Mouse (Mus musculus) heart, embryonic 11.5 days (tissue): ENCODE data around the gene Rsph10b. TPM values are rescaled to one million over a fixed set of nuclear protein-coding genes. Genes with fewer than 3 reads are reported as not detected.

Experiments
- ATAC-seq: fragments of 200-750 bp; cut with Nextera tagmentation; replicated peaks from 2 replicates; pipeline ENCODE4 v1.8.0; 2017; ENCODE audit warnings: moderate library complexity; ENCODE audit not compliant: insufficient number of reproducible peaks, low FRiP score, low TSS enrichment
- H3K27ac ChIP-seq: fragments of 300-500 bp; sonication (generic); 2 replicates; pipeline ENCODE4 v1.5.1; 2014; ENCODE audit warnings: mild to moderate bottlenecking, low read depth, low read length
- H3K27me3 ChIP-seq: fragments of 300-500 bp; sonication (generic); 2 replicates; pipeline ENCODE4 v1.6.1; 2014; ENCODE audit warnings: mild to moderate bottlenecking, low read length, mixed read lengths; ENCODE audit not compliant: control insufficient read depth, insufficient read depth
- H3K36me3 ChIP-seq: fragments of 300-500 bp; sonication (generic); 2 replicates; pipeline ENCODE4 v1.6.1; 2014; ENCODE audit warnings: mild to moderate bottlenecking, low read length, moderate library complexity, mixed read lengths; ENCODE audit not compliant: control insufficient read depth, insufficient read depth
- H3K4me1 ChIP-seq: fragments of 300-500 bp; sonication (generic); 2 replicates; pipeline ENCODE4 v1.6.1; 2014; ENCODE audit warnings: low read length; ENCODE audit not compliant: control insufficient read depth, insufficient read depth
- H3K4me2 ChIP-seq: fragments of 300-500 bp; sonication (generic); 2 replicates; pipeline ENCODE4 v1.6.1; 2014; ENCODE audit warnings: mild to moderate bottlenecking, moderate library complexity
- H3K4me3 ChIP-seq: fragments of 300-500 bp; sonication (generic); 2 replicates; pipeline ENCODE4 v1.5.1; 2014; ENCODE audit warnings: low read depth, low read length
- H3K9ac ChIP-seq: fragments of 300-500 bp; sonication (generic); 2 replicates; pipeline ENCODE4 v1.6.1; 2014; ENCODE audit warnings: mild to moderate bottlenecking, low read depth, low read length, moderate library complexity
- H3K9me3 ChIP-seq: fragments of 300-500 bp; sonication (generic); replicated peaks from 2 replicates; pipeline ENCODE4 v1.6.1; 2016; ENCODE audit warnings: low read length; ENCODE audit not compliant: control insufficient read depth
- WGBS: fragments of 180-500 bp; shearing (Covaris S2); extraction: QIAGEN DNeasy Blood & Tissue Kit; methylation state at CpG from one replicate; pipeline ENCODE4 v1.1.7; 2014; ENCODE audit not compliant: insufficient replicate concordance; 5-methylcytosine and 5-hydroxymethylcytosine counted together
- polyA plus RNA-seq: library from polyadenylated mRNA; unstranded; fragments of >200 nt; fragmentation: Nextera tagmentation; extraction: Ambion mirVana; gene quantifications from 2 replicates; pipeline ENCODE4 v1.2.1, GENCODE M21; 2014

The Rsph10b gene
- polyA plus RNA-seq, 1 experiment from 2014 or later, result 0.43 TPM

DNA sequence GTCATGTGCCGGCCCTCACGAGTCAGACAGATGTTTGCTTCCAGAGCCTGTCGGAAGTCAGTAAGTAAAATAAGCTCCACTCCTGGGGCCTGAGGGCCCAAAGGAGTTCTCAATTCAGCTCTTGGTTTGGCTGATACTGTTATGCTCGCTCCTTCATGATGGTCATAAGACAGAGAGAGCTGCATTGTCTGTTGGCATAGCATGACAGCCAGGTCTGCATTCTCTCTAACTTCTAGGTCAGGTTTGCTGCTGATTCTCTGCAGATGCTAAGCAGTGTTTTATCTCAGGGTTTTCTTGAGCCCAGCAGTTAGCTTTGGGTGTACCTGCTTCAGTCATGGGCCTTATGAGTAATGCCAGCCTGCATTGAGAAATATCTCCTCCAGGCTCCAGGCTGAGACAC, 3.5 kb upstream of the Rsph10b start:
- H3K36me3 ChIP-seq, result peaks cover 27% of the 10 kb centered on the region
- no peaks in the 10 kb centered on the region for H3K9me3 ChIP-seq
- no peaks in the 10 kb centered on the region for H3K27me3 ChIP-seq
- 91% methylated on average over 4 of the region's 4 CpGs for WGBS
- no peak overlapping the region for H3K4me2 ChIP-seq
- H3K4me1 ChIP-seq, result peaks cover 2% of the 10 kb centered on the region; the same call in 1 of the 2 replicates
- no peak overlapping the region for H3K4me3 ChIP-seq
- ATAC-seq, result no peak
- H3K9ac ChIP-seq, result no peak overlapping the region
- H3K27ac ChIP-seq, result no peak overlapping the region

DNA sequence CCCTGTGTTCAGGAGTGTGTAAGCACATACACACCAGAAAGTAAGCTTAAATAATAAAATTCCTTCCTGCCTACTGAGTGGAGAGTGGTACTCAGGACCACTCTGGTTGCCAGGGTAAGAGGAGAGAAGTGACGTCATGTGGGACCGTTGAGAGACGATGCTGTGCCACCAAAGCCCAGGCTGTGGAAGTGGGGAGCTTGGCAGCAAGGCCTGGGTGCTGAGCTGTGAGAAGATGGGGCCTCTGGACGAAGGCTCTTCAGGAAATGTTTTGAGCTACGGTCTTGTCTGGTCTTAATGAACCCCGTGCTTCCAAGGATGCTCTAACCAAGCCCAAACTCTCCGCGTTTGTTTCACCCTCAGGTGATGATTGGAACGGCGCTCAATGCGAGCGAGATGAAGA, 2.2 kb upstream of the Rsph10b start:
- Histone ChIP-seq H3K4me2 (no peak overlapping the region), H3K27ac (no peak overlapping the region), H3K9ac (no peak overlapping the region), H3K9me3 (no peaks in the 10 kb centered on the region), H3K4me1 (peaks cover 2% of the 10 kb centered on the region; the same call in 1 of the 2 replicates), H3K36me3 (peaks cover 21% of the 10 kb centered on the region), H3K27me3 (no peaks in the 10 kb centered on the region), H3K4me3 (no peak overlapping the region)
- 93% methylated on average over 12 of the region's 12 CpGs for WGBS
- ATAC-seq, result no peak

DNA sequence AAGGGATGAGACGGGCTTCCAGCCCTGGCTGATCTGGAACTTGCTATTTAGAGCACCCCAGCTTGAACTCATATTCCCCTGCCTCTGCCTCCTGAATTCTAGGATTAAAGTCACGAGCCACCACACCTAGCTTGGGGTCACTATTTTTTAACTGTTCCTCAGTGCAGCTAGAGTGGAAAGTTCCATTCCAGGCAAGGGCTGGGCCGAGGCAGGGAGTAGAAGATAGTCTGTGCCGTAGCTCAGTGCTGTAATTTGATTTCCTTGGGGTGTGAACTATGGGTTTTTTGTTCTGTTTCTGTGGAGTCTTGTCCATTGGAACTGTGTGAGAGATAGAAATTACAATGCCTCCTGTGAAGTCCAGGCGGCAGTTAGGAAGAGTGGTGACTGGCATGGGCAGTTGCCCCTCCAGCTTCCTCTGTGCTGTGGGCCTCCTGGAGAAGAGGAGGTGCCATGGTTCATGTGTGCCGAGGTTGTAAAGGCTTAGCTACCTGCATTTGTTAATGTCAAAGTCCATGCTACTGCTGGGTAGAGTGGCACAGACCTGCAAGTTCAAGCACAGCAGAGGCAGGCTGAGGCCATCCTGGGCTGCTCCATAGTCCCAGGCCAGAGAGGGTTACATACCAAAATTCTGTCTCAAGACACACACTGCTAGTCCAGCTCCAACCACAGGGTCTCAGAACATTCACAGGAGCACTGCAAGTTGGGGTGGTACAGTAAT, 813 bp upstream of the Rsph10b start:
- Histone ChIP-seq H3K27me3 (no peaks in the 10 kb centered on the region), H3K27ac (no peak overlapping the region), H3K4me1 (peaks cover 2% of the 10 kb centered on the region; the same call in 1 of the 2 replicates), H3K4me2 (no peak overlapping the region), H3K36me3 (peaks cover 18% of the 10 kb centered on the region), H3K9ac (no peak overlapping the region), H3K9me3 (no peaks in the 10 kb centered on the region), H3K4me3 (no peak overlapping the region)
- no peak for ATAC-seq
- 74% methylated on average over 6 of the region's 6 CpGs for WGBS

DNA sequence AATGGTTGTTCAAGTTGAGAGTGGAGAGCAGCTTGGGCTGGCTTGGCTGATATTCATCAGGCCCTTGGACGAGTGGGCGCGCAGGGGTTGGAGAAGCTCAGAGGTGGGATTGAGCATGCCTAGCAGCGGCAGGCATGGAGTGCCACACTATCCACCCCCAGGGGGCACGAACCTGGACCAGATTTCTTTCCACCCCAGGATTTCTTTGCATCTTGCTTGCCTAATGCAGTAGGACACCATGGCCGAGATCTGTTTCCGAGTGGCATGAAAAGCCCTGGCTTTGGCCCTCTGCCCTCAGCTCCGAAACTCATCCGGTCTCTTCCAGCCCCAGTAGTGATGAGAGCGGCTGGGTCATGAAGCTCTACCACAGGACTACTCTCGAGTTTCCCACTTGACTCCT, 579 bp downstream of the Rsph10b start:
- Histone ChIP-seq H3K27ac (no peak overlapping the region), H3K4me1 (peaks cover 2% of the 10 kb centered on the region; the same call in 1 of the 2 replicates), H3K9me3 (no peaks in the 10 kb centered on the region), H3K9ac (no peak overlapping the region), H3K36me3 (peaks cover 13% of the 10 kb centered on the region), H3K4me2 (no peak overlapping the region), H3K27me3 (no peaks in the 10 kb centered on the region), H3K4me3 (no peak overlapping the region)
- no peak for ATAC-seq
- 82% methylated on average over 11 of the region's 11 CpGs for WGBS

DNA sequence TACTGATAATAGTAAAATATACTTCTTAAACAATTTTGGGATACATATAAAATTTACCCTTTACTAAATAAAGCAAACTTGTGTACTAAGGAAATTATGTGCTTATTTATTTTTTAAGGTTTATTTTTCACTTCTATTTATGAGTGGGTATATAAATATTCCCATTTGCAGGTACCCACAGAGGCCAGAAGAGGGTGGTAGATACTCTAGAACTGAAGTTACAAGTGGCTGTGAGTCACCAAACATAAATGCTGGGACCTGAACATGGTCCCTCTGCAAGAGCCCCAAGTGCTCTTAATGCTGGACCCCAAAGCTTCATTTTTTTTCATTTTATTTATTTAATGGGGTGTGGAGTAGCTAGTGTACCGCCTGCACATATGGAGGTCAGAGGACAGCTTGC, 1.0 kb downstream of the Rsph10b start:
- WGBS, result 75% methylated on average over 1 of the region's 1 CpGs
- Histone ChIP-seq H3K4me1 (peaks cover 2% of the 10 kb centered on the region; the same call in 1 of the 2 replicates), H3K4me2 (no peak overlapping the region), H3K36me3 (peaks cover 11% of the 10 kb centered on the region), H3K9me3 (no peaks in the 10 kb centered on the region), H3K4me3 (no peak overlapping the region), H3K9ac (no peak overlapping the region), H3K27me3 (no peaks in the 10 kb centered on the region), H3K27ac (no peak overlapping the region)
- ATAC-seq, result no peak

DNA sequence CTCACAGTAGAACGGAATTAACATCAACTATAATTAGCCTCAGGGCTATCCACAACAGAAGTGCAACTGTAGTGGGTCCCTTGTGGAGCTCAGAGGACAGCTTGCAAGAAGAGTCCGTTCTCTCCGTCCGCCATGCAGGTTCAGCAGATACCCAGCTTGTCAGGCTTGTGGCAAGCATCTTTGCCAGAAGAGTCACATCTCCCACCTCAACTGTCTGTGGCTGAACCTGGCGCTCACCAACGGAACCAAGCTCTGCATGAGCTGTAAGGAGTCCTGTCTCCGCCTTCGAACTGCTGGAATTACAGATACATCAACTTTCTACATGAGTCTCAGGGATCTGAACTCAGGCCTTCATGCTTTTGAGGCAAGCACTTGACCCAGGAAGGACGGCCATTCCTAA, 3.3 kb downstream of the Rsph10b start:
- WGBS, result 72% methylated on average over 9 of the region's 9 CpGs
- Histone ChIP-seq H3K9me3 (no peaks in the 10 kb centered on the region), H3K9ac (no peak overlapping the region), H3K27me3 (no peaks in the 10 kb centered on the region), H3K27ac (no peak overlapping the region), H3K4me1 (peaks cover 2% of the 10 kb centered on the region; the same call in 1 of the 2 replicates), H3K36me3 (no peaks in the 10 kb centered on the region; the same call in 1 of the 2 replicates), H3K4me3 (no peak overlapping the region), H3K4me2 (no peak overlapping the region)
- ATAC-seq, result no peak

DNA sequence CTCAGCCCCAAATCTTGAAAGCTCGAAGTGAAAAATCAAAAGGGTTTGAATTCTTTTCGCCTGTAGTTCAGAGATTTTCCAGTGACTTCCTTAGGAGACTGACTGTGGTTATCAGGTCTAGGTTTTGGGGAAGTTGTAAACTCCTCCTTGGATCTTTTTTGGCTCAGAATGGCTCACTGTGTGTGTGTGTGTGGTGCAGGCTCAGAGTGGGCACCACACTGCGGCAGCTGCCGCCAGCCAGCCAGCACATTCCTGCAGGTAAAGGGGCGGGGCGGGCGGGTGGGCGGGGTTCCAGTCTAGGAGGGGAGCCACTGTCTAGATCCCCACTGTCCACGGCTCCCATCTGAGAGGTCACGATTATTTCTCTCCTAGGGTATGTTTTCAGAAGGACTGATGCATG, 8.8 kb downstream of the Rsph10b start:
- ATAC-seq, result no peak
- H3K9me3 ChIP-seq, result no peaks in the 10 kb centered on the region
- 26% methylated on average over 10 of the region's 10 CpGs for WGBS
- no peaks in the 10 kb centered on the region; the same call in 1 of the 2 replicates for H3K36me3 ChIP-seq
- no peak overlapping the region for H3K4me3 ChIP-seq
- H3K4me1 ChIP-seq, result no peaks in the 10 kb centered on the region
- H3K27ac ChIP-seq, result no peak overlapping the region
- H3K9ac ChIP-seq, result no peak overlapping the region
- no peaks in the 10 kb centered on the region for H3K27me3 ChIP-seq
- no peak overlapping the region for H3K4me2 ChIP-seq

DNA sequence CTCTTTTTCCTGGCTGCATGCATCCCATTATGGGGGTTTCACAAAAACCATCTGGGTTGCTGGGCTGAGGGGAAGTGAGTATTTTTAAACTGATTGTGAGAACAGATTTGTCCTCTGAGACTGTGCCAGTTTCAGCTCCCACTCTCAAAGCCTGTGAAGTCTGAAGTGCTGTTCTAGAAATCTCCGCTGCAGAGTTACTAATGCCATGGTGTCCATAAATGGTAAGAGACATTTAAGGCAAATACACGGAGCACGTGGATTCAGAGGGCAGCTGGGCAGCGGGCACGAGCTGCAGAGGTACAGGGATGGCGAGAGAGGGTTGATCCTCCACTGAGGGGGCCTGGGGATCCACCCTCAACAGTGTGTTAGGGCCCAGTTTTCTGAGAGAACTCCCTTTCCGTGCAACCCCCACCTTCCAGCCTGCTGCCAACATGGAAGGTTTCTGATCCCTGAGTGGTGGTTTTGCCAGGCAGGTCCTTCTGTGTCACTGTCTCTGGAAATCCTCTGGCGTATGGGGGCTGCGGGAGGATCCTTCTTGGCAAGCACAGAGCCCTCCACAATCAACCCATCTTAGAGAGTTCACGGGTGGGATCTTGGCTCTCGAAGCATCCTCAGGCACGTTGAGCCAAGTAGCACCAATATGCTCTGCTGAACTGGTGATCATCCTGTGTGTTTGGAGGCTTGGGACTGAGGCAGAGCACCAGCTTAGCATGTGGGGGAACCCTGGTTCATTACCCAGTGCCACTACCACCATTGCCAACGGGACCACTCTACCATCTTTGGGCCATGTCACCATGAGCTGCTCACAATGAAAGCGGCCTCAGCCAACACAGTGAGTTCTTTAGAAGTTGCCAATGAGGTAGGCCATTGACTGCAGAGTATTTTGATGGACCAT, 10.6 kb downstream of the Rsph10b start:
- H3K4me1 ChIP-seq, result no peaks in the 10 kb centered on the region
- no peaks in the 10 kb centered on the region; the same call in 1 of the 2 replicates for H3K36me3 ChIP-seq
- no peak overlapping the region for H3K27ac ChIP-seq
- no peaks in the 10 kb centered on the region for H3K9me3 ChIP-seq
- no peaks in the 10 kb centered on the region for H3K27me3 ChIP-seq
- WGBS, result 83% methylated on average over 14 of the region's 14 CpGs
- no peak overlapping the region for H3K4me3 ChIP-seq
- no peak for ATAC-seq
- H3K9ac ChIP-seq, result no peak overlapping the region
- no peak overlapping the region for H3K4me2 ChIP-seq
